Mouse (Mus musculus): ENCODE data around the gene Fam3b. TPM values are rescaled to one million over a fixed set of nuclear protein-coding genes. Genes with fewer than 3 reads are reported as not detected.
A peak's percentile ranks its signal among the peaks of the same experiment; 100 is the strongest.

Gene Fam3b
- 0.96 TPM in 1 of 3 replicates, not detected in the others for total RNA-seq (2017)

DNA sequence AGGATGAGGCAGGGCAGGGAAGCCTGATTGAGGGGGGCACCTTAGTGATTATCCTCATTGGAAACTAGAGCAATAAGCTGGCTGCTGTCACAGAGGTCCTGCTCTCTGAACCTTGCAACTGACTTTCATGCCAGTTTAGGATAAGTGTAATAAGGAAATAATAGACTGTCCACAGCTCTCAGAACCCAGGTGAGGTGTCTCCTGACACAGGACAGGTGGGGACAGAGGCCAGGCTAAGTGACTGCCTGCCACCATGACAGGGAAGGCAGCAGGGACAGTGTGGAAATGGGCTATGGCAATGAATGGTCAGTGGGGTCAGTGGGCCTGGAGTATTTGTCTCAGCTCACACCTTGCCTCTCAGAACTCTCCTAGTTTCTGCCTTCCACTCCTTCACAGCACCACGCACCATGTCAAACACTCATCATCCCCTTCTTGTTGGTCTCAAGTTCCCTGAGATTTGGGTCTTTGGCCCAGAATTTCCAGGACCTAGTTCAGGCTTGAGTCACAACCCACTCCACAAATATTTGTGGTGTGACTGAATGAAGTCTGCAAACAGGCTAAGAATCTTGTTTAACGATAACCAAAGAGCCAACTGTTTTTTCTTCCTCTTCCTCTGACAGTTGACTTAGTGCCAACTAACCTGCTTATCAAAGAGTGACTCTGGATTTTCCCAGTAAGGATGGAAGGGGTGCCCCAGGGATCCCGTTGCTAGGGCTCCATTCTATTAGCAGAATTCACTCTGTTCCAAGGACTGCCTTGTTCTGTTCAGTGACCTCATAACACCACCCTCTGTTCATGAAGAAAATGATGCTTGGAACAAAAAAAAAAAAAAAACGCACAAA lies at the start of gene Fam3b:
Fam3b (minus strand) TSS at position 718 of the 842 bp plus-strand sequence.
- ATAC-seq (replicated peaks; ENCODE audit: insufficient number of reproducible peaks, low FRiP score, low TSS enrichment, poor library complexity, severe bottlenecking): no peak

DNA sequence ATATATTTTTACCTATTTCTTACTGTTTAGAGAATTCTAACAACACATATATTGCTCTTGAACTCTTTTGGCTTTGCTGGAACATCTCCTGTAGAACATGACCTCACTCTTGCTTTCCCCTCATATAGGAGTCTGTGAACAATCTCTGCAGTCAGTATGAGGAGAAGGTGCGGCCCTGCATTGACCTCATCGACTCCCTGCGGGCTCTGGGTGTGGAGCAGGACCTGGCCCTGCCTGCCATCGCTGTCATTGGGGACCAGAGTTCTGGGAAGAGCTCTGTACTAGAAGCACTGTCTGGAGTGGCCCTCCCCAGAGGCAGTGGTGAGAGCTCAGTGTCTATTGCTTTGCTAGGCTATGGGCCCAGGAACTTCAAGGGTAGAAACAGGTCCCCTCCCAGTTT lies 29.7 kb upstream of the Fam3b start:
- no peak for ATAC-seq (replicated peaks; ENCODE audit: insufficient number of reproducible peaks, low FRiP score, low TSS enrichment, poor library complexity, severe bottlenecking)

DNA sequence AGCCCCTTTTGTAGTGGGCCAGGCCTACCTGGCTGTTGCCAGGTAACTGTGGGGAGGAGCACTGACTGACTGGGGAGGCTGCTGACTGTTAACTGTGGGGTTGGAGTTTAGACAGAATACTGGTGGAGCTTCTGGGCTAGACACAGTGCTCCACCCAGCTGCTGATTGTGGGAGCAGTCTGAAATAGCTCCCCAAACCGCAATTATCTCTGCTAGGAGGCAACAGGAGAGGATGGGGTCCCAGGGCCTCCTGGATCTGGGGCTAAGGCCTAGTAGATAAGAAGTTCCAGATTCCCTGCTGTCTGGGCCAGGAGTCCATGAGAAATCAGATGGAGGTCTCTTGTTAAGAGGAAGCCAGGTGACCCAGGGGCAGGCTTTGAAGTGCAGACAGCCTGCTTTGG lies 22.2 kb upstream of the Fam3b start:
- no peak for ATAC-seq (replicated peaks; ENCODE audit: insufficient number of reproducible peaks, low FRiP score, low TSS enrichment, poor library complexity, severe bottlenecking)

DNA sequence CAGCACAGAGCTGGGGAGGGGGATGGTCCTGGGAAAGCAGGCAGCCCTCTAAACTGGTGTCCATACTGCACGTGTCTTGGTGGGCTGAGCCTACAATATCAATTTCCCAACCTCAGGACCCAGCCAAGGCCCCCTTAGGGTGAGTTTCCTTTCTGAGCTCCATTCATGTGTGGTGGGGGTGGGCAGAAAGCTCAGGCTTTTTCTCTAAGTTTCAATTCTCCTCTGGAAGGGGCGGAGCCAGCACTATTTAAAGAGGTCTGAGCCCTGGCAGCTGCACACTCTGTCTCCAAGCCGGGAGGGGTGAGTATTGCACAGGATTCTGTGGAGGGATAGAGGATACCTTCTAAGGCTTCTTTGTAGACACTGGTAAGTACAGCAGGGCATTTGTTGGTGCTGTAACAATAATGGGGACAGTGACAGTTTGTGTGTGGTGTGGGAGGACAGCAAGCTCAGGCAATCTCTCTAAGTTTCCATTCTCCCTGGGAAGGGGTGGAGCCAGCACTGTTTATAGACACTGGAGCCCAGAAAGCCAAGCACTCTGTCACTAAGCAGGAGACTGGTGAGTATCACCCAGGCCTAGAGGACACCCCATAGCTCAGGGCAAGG lies 21.3 kb upstream of the Fam3b start:
- 0 out of 2 replicates have a peak, but pooled peaks have one; percentile 21 for ATAC-seq (replicated peaks; ENCODE audit: insufficient number of reproducible peaks, low FRiP score, low TSS enrichment, poor library complexity, severe bottlenecking)

DNA sequence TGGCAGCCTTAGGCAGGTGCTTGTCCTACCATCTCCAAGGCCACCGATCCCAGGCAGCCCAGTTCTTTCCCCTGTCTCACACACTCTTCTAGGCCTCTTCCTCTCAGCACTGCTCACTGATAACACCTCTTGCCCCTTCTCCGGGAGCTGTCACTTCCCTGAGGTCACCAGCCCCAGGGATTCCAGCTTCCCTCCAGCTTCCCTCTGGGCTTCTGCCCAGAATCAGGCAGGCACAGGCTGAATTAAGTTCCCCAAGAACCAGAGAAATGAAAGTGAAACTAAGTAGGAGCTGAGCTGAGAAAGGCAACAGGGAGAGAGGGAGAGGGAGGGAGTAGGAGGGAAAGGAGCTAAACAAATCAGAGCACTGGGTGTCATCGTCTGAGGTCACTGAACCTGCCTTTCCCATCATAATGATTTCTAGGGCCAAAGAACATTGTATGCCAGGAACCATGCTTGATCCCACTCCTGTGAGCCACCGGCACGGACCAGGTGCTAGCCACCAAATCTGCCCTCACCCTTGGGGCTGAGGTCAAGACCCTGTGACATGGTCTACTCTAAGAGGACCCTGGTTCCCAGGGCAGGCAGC lies 20.4 kb upstream of the Fam3b start:
- ATAC-seq (replicated peaks; ENCODE audit: insufficient number of reproducible peaks, low FRiP score, low TSS enrichment, poor library complexity, severe bottlenecking): peak; percentile 64

DNA sequence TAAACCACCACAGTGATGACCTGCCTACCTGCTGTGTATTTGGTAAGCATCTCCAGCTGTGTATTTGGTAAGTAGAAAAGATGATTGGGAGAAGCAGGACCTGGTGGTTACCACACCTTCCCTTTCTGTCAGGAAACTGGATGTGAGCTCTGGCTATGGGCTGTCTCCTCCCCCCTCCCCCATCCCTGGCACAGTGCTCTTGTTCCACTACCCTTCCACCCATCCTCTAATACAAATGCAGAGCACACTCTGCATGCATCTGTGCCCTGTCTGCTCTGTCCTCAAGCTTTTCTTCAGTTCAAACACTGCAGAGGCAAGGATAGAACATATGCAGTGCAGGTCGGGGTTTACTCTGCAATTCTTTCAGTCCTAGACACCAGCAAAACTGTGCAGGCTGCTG lies 19.8 kb upstream of the Fam3b start:
- ATAC-seq (replicated peaks; ENCODE audit: insufficient number of reproducible peaks, low FRiP score, low TSS enrichment, poor library complexity, severe bottlenecking): no peak

DNA sequence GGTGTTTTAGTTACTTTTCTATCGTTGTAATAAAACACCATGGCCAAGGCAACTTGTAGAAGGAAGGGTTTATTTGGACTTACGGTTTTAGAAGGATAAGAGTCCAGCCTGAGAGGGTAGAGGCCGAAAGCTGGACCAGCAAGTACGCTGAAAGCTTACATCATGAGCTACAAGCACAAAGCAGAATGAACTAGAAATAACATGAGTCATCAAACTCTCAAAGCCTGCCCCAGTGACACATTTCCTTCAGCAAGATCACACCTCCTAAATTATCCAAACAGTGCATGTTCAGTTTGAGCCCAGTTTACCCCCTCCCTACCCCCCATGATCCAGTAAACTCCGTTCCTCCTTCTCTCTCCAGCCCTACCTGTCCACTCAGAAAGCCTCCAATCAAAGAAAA lies 19.1 kb upstream of the Fam3b start:
- no peak for ATAC-seq (replicated peaks; ENCODE audit: insufficient number of reproducible peaks, low FRiP score, low TSS enrichment, poor library complexity, severe bottlenecking)

DNA sequence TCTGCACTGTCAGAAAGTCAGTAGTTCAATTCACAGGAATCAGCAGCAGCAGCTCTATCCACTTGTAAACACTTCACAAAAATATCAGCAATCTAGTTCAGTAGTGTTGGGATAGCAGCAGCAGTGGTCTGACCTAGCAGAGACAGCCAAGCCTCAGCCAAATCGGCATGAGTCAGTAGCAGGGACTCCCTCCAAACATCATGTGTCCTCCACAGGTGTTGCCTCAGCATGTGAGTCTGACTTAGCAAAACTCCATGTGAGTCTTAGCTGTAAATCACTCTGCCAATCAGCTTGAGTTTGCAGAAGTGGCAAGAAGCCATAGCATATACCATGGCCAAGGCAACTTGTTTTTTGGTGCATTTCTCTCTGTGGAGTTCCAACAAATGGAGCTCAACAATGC lies 18.5 kb upstream of the Fam3b start:
- no peak for ATAC-seq (replicated peaks; ENCODE audit: insufficient number of reproducible peaks, low FRiP score, low TSS enrichment, poor library complexity, severe bottlenecking)

DNA sequence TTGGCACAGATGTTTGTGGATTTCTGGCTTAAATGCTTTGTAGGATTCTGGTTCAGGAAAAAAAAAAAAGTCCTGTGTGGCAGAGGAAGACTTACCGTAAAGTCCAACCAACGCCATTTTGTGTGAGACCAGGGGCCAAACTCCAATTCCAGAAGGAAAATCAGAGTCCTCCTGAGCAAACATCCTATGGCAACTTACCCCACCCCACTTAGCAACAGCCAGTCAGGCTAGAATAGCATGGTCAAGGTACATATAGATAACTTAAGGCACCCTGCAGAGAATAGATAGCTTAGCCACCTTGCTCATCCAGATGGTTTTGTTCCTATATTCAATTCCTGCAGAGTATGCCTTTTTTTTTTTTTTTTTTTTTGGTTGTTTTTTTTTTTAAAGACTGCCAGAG lies 14.6 kb upstream of the Fam3b start:
- ATAC-seq (replicated peaks; ENCODE audit: insufficient number of reproducible peaks, low FRiP score, low TSS enrichment, poor library complexity, severe bottlenecking): no peak

DNA sequence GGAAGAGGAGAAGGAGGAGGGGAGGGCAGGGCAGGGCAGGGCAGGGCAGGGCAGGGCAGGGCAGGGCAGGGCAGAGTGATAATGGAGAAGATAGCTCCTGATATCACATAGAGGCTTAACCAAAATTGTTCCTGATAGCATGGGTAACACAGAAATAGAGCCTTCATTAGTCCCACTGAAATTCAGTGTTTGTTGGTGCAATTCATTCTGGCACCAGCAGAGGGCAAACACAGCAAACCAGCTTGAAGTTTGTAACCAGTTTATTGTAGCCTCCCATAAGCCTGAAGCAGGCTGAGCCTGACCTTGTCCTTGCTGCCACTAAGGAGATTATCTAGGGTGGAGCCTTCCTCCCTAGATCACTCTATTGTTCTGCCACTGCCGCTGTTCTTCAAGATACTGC lies 8.4 kb upstream of the Fam3b start:
- ATAC-seq (replicated peaks; ENCODE audit: insufficient number of reproducible peaks, low FRiP score, low TSS enrichment, poor library complexity, severe bottlenecking): no peak

DNA sequence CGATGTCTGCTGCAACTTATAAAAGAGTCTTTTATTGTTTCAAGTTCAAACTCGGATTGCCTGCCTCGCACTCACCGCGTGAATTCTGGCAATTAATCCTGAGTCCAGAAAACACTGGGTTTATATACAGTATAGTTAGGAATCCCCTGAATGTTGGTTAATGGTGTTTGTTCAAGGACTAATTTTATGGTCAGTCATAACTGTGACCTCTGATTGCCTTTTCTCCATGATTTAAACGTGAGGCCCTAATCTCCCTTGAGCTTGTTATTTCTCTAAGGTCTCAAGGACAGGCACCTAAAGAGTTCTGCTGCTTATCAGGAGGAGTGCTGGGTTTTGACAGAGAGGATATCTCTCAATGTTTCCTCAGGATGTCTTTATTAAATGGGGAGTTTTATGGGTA lies 7.4 kb upstream of the Fam3b start:
- no peak for ATAC-seq (replicated peaks; ENCODE audit: insufficient number of reproducible peaks, low FRiP score, low TSS enrichment, poor library complexity, severe bottlenecking)

DNA sequence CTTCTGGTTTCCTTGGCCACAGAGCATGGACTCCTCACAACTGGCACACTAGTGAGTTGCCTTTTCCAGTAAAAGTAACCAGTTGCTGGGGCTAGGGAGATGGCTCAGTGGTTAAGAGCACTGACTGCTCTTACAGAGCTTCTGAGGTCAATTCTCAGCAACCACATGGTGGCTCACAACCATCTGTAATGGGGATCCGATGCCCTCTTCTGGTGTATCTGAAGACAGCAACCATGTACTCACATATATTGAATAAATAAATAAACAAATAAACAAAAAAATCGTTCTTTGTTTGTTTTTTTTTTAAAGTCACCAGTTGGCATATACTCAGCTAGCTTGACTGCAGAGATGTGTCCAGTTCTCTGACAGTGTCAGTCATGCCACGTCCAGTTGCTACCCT lies 1.7 kb upstream of the Fam3b start:
- ATAC-seq (replicated peaks; ENCODE audit: insufficient number of reproducible peaks, low FRiP score, low TSS enrichment, poor library complexity, severe bottlenecking): no peak

DNA sequence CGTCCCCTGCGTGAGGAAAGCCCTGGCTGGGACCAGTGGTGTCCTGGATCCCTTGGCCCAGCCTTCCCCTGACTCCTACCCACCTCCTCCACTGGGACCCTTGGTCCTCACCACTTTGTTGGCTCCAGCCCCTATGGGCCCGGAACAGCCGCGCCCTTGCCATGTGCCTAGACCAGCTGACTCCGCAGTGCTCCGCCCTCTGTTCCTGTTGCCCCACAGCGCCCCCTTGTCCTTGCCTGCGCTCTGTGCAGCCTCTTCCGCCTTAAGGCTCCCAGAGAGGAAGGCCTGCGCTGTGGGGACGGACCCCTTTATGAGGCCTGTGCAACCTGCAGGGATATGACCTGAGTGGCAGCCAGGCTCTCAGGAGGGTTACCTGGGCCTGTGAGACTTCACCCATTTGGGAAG lies 2.3 kb downstream of the Fam3b start:
- ATAC-seq (replicated peaks; ENCODE audit: insufficient number of reproducible peaks, low FRiP score, low TSS enrichment, poor library complexity, severe bottlenecking): no peak

DNA sequence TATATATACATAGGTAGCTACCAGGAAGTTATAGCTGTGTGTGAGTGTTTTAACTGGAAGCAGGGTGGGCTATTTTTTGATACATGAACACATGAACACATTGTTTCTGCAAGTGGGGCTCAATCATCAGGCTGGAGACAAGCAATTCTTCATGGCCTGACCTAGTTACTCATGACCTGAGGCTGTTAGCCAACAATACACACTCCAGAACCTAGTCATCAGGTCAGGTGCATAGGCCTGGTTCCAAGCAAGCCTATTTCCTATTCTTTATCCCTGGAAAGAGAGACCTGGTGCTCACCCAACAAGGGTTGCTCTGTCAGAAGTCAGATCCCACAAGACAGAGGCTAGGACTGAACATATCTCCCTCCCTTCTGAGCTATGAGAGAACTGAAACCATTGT lies 3.1 kb downstream of the Fam3b start:
- ATAC-seq (replicated peaks; ENCODE audit: insufficient number of reproducible peaks, low FRiP score, low TSS enrichment, poor library complexity, severe bottlenecking): no peak

DNA sequence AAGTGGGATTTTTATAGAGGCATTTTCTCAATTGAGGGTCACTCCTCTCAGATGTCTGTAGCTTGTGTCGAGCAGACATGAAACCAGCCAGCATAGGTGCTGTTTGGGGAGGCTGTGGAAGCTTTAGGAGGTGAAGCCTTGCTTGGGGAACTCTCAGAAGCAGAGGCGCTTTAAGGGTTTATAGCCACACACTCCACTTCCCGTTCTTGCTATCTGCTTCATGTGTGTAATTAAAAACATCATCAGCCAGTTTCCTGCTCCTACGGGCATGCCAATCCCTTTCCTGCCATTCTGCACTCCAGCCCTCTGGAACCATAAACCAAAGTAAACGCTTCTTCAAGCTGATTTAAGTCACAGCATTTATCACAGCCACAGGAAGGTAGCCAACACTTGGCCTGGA lies 3.8 kb downstream of the Fam3b start:
- ATAC-seq (replicated peaks; ENCODE audit: insufficient number of reproducible peaks, low FRiP score, low TSS enrichment, poor library complexity, severe bottlenecking): no peak

DNA sequence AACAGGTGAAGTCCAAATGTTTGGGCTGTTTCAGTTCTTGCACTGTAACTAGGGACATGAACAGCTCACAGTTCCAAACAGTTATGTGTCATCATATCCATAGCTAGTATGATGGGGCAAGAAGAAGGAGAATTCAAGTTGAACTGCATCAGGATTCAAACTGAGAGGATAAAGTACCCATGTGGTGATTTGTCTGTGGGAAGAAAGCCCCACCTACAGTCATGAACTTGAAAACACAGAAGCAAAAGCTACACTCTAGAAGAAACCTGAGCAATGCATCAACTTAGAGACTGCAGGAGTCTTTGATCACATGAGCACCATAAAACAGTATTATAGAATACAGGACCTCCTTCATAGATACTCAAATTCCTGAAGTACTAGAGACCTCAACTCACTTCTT lies 6.8 kb downstream of the Fam3b start:
- no peak for ATAC-seq (replicated peaks; ENCODE audit: insufficient number of reproducible peaks, low FRiP score, low TSS enrichment, poor library complexity, severe bottlenecking)

DNA sequence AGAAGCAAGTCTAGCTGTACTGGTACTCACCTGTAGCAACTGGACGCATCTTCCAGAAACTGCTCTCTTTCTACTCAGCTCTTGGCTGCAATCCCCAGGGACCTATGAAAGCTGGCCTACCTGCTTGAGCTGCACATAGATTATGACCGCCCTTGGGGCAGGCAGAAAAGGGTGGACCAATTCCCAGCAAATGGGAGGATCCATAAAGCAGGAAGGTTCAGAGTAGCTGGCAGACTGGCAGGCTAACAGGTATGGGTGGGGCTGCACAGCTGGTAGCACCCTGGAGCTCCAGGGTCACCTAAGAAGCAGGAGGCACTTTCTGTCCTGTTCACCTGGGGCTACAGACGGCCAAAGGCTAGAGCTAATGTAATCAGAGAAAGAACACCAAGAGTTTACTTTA lies 9.8 kb downstream of the Fam3b start:
- ATAC-seq (replicated peaks; ENCODE audit: insufficient number of reproducible peaks, low FRiP score, low TSS enrichment, poor library complexity, severe bottlenecking): no peak

DNA sequence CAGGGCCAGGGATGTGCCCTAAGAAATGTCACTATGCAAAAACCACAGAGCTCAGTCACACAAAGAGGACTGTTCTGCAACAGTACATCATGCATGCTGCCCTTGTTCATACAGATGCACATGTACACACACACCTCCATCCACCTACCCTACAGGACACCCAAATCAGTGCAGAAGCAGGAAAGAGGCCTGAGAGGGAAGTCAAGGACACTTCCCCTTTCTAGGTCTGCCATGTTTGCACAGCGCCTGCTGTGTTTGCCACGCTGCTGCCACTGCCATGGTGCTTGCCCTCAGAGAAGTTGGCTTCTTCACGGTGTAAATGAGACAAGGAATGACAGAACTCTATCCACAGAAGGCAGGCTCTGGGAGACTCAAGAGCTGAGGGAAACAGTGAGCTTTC lies 10.8 kb downstream of the Fam3b start:
- ATAC-seq (replicated peaks; ENCODE audit: insufficient number of reproducible peaks, low FRiP score, low TSS enrichment, poor library complexity, severe bottlenecking): 0 out of 2 replicates have a peak, but pooled peaks have one; percentile 59

DNA sequence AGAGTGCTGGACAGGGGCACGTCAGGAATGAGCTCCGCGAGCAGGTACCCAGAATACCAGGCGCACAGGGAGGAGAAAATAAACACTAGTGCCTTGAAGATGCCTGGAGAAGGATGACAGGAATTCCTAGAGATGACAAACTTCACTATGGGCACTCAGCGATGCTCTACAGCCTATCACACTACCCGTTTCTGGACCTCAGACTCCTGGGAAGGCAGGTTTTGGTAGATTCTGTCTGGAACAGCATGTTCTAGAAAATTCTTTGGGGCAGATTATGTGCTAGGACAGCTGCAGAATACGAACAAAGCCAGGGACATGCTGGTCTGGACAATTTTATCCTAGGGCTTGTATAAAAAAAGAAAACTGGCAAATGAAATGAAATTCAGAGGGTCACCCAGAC lies 13.7 kb downstream of the Fam3b start:
- no peak for ATAC-seq (replicated peaks; ENCODE audit: insufficient number of reproducible peaks, low FRiP score, low TSS enrichment, poor library complexity, severe bottlenecking)

DNA sequence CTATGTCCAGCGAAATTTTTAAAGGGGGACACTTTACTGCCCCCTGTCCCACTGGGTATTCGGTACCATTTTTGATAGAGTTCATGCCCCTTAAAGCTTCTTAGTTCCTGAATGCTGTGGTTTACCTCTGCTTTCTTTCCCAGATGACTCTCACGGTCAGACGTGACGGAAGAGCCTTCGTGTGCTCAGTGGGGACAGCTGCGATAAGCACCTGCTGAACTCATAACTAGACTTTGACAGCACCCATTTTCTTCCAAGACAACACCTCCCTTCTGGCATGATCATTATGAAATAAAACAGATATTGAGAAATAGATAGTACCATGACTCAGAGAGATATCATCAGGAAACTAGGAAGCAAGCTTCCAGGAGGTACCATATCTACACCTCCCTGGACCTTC lies 15.2 kb downstream of the Fam3b start:
- no peak for ATAC-seq (replicated peaks; ENCODE audit: insufficient number of reproducible peaks, low FRiP score, low TSS enrichment, poor library complexity, severe bottlenecking)

Data from monocyte, adult 5-6 weeks (primary cell).